Mouse (Mus musculus) gastrocnemius, postnatal 36 days (tissue): ENCODE results near the gene Get4. TPM values are rescaled to one million over a fixed set of nuclear protein-coding genes. Genes with fewer than 3 reads are reported as not detected.

Experiments
- DNase-seq, 2 experiments: peaks; one replicate each; pipeline ENCODE4 v3.0.0; 2022
- intact Hi-C: fragments of 180-260 bp; cut with DNase I; formaldehyde crosslinking; loops from one replicate; pipeline ENCODE4 v1.15.1; 2025
- total RNA-seq, 2 experiments: library from RNA; stranded (reverse); gene quantifications; 2 replicates each; pipeline ENCODE4 v1.2.3; 2021

Gene Get4
- total RNA-seq, 2 experiments from 2014 or later = 28.3 to 29.4 TPM

DNA sequence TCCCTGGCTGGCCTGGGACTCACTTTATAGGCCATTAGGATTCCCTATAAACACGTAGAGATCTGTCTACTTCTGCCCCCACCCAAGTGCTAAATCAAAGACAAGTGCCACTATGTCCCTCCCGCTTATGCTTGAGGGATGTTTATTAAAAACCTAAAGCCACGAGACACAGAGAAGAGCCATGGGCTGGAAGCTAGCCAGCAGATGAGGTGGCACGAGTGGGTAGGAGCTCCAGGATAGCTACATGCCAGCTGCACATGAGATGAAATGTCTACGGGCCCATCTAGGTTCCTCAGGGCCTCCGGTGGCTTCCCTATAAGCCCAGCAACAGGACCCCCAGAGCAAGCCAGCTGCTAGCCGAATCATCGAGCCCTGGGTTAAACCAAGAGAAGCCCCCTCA lies 25.2 kb downstream of the Get4 start:
- no peak for DNase-seq
- intact Hi-C loops = no loop called here

DNA sequence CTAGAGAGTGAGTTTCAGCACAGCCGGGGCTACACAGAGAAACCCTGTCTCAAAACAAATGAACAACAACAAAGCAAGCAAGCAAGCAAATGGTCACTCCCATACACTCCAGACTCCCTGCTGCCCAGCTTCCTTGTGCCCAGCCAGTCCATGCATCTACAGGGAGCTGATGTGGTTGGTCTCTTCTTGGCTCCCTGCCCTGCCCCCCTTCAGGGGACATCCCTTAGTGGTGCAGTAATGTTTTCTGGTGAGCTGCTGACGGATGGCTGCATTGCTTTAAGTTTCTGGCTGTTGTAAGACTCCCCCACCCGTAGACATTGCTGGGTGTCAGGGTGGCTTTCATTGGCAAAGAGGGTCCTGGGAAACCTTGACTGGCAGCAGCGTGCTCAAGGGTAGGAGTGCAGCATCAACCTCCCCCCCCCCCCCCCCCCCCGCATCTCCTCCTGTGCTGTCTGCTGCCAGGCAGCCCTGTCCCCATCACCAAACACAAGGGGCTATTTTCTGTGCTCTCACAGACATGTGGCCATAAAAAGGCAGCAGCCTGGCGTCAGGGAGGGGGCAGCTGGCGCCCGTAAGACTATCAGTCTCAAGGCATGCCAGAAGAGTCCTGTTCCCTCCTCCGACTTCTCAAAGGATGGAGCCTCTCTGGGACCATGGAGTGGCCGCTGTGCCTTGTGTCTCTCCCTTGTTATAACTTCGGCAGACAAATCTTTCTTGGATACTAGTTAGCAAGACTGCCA lies 29.4 kb downstream of the Get4 start:
- intact Hi-C loops = loop anchor here (2.0 to 5.0 kb wide), 2 partner anchors 43 to 221 kb away; partner anchors contain the start of gene Adap1
- DNase-seq = no peak

- intact Hi-C loops = loop anchor here (5.0 kb wide), 1 partner anchor 220 kb away; no protein-coding TSS in a partner anchor
- peak; percentile 80 to 81 for DNase-seq
These were observed 30.1 kb downstream of the Get4 start for GRCm38 (mm10) chr5:139282191-139282590.

- no peak for DNase-seq
- intact Hi-C loops = loop anchor here (5.0 kb wide), 1 partner anchor 219 kb away; no protein-coding TSS in a partner anchor
These were observed 31.5 kb downstream of the Get4 start for GRCm38 (mm10) chr5:139283460-139284180.

- DNase-seq = no peak
These were observed 33.4 kb downstream of the Get4 start for GRCm38 (mm10) chr5:139285383-139286067.

DNA sequence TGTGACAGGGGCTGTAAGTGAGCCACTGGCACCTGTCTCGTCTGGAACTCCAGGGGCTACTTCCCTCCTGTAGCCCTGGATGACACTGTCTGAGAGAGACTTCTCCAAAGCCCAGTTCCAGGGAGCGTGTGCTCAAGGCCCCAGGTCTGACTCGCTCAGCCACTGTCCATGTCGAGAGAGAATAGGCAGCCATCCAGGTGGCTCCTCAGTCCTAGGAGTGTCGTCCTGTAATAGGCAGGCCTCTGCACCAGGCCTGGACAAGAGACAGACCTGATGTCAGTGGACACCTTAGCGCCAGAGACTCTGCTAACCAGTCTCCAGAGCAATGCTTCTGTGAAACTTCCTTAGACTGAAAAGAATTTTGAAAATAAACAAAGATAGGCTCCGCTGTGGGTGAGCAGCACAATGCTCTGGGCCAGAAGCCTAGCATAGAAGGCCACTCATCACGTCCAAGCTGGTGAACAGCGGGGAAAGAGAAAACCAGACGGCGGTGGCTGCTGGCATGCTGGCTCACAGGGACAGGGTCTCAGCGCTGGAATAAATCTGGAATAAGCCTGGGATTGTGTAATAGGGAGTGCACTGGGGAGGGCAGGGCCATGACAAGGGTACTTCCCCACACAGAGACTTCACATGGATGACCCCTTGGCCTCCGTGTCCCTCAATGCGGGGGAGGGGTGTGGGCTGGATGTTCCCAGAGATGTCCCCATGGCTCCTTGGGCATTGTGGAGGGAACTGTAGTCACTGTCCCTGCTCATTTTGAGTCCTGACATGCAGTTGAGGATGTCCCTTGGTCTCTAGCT lies 34.2 kb downstream of the Get4 start:
- intact Hi-C loops = no loop called here
- DNase-seq = no peak

More at GRCm38 (mm10) chr5:139285383-139286067, 33.4 kb downstream of the Get4 start:
- intact Hi-C loops = no loop called here

GRCm38 (mm10) chr5:139287099-139287498 lies 35.0 kb downstream of the Get4 start:
- intact Hi-C loops = no loop called here
- DNase-seq = no peak

- intact Hi-C loops = no loop called here
- no peak for DNase-seq
These were observed 35.7 kb downstream of the Get4 start for GRCm38 (mm10) chr5:139287787-139288186.

DNA sequence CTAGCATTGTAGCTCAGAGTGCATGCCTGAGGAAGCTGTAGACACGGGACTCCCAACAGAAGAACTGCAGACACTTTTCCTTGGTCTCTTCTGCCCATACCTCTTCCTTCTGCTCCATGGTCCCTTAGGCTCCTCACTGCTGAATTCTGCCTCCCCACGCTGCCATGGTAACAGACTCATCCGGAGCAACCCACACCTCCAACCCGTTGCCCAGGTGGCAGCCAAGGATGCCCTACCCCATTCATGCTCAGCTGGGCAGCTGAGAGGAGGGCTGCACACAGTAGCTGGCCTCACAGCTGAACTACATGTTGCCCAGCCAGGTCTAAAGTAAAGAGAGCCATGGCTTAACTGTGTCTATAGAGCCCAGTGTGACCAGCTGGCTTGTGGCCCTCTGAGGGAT lies 36.5 kb downstream of the Get4 start:
- intact Hi-C loops = no loop called here
- DNase-seq = no peak

DNA sequence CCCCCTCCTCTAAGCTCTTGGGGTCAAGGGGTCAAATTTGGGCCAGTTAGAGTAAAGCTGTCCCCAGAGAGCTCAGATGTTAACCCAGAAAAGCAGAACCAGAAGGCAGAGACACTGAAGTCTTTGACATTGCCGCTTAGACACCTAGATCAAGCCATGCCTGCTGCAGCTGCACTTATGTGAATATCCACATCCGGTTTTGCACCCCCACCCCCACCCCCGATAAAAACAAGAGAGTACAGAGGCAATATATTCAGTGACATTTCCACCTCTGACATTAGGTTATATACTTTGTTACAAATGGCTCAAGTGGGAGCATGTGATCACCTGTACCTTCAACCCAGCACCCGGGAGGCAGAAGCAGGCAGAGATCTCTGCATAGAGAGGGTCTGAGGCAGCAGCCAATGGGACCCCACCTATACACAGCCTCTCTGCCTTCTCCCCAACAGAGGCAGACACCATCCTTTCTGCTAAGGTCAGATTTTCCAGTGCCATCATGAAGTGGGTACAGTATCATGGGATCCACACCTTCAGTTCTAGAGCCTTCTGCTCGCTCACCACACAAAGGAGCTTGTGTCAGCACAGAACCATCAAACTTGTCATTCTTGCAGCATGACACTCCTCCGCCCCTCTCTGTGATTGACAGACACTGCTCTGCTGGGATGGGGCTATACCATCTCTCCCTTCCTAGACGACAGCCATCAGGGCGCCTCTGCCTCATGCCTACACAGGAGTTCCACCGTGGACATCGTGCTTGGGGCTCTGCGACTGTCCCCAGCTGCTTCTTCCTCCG lies 38.5 kb downstream of the Get4 start:
- intact Hi-C loops = no loop called here
- DNase-seq = no peak

DNA sequence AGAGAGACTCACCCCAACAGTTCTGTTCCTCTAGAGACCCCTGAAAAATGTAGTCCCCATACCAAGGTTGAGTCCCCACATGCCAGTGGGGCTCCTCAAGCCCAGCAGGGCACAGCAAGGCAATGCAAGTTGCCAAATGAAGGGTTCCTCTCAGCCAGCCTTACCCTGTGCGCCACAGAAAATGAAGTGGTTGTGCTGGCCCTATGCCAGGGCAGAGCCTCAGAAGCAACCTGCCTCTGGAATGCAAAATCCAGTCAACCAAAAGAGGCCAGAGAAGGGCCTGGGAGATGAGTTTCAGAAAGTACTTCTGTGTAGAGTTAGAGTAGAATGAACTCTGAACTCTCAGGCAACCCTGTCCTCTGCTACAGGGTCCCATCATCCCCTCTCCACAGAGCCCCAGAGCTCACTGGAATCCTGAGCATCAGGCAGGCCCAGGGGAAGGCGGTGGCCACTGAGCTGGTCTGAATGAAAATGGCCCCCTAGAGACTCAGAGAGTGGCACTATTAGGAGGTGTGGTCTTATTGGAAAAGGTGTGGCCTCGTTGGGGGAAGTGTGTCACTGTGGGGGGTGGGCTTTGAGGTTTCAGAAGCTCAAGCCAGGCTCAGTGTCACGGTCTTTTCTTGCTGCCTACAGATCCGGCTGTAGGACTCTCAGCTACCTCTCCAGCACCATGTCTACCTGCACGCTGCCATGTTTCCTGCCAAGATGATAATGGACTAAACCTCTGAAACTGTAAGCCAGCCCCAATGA lies 39.9 kb downstream of the Get4 start:
- no peak for DNase-seq
- intact Hi-C loops = no loop called here

DNA sequence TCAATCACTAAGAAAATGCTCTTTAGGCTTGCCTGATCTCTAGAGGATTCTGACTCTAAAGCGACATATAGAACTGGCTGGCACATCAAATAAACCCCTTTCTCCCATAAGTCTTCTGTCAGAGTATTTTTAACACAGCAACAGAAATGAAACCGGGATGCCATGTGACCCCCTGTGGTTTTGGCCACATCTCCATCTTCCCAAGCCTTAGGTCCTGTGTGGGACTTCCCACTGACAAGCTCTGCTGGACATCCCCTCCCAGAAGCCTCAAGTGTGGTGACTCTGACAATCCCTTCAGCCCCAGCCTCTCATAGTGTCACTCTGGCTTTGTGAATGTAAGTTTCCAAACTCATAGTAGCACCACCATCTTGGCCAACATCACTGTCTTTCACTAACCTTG lies 42.0 kb downstream of the Get4 start:
- intact Hi-C loops = no loop called here

GRCm38 (mm10) chr5:139297092-139297491 lies 45.0 kb downstream of the Get4 start:
- intact Hi-C loops = no loop called here
- DNase-seq = no peak

More for the DNA sequence above, 42.0 kb downstream of the Get4 start:
- no peak for DNase-seq

DNA sequence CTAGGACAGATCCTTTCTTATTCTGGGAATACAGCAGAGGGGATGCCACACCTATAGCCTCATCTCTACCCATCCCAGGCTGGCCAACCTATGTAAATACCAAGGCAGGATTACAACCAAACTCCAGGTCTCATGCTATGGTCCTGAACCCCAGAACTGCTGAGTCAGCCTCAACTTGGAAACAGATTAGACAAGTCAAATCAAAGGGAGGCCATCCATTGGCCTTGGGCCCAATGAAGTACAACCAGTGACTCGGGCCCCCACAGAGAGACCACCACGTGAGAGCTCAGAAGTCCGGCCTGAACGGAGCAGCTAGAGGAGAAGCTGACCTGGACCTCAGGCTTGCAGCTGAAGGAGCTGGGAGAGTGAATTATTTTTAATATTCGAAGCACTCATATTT lies 45.6 kb downstream of the Get4 start:
- intact Hi-C loops = no loop called here
- DNase-seq = no peak

DNA sequence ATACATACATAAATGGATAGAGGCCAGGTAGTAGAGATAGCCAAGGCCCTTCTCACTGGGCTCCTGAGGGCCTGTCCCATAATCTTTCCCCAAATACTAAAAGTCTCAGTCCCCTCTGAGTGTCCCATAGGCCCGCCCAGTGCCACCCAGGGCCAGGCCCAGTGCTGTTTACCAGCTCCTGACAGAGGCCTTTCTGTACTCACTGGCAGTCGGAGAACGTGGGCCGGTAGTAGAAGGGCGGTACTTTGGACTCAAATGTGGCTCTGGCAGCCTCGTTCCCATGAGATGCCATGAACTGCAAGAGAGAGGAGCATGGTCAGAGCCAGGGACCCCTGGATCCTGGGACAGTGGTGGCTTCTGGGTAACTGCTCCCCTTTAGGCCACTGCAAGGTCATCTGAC lies 50.0 kb downstream of the Get4 start:
- intact Hi-C loops = no loop called here
- DNase-seq = no peak

- DNase-seq = no peak
These were observed 51.5 kb downstream of the Get4 start for GRCm38 (mm10) chr5:139303646-139304061.

GRCm38 (mm10) chr5:139309946-139310345 lies 57.8 kb downstream of the Get4 start:
- no peak for DNase-seq
- intact Hi-C loops = no loop called here

More at GRCm38 (mm10) chr5:139303646-139304061, 51.5 kb downstream of the Get4 start:
- intact Hi-C loops = no loop called here

- no peak for DNase-seq
- intact Hi-C loops = no loop called here
These were observed 58.4 kb downstream of the Get4 start for GRCm38 (mm10) chr5:139310477-139310876.

DNA sequence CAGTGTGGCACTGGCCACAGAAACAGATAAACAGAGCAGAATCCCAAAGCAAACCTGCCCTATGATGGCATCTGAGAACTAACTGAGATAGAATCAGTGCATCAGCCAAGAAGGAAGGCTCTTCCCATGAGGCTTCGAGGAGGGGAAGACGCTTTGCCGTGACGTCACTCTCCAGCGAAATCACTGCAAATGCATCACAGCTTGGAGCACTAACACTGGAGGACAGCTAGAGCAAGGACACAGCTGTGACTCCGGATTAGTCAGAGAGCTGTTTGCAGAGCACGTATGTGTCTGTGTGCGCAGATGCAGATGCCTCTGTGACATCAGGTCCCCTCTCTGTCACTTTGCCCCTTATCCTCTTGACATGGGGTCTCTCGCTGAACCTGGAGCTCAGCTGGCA lies 59.7 kb downstream of the Get4 start:
- DNase-seq = no peak
- intact Hi-C loops = no loop called here
